In the genomic region with DNA sequence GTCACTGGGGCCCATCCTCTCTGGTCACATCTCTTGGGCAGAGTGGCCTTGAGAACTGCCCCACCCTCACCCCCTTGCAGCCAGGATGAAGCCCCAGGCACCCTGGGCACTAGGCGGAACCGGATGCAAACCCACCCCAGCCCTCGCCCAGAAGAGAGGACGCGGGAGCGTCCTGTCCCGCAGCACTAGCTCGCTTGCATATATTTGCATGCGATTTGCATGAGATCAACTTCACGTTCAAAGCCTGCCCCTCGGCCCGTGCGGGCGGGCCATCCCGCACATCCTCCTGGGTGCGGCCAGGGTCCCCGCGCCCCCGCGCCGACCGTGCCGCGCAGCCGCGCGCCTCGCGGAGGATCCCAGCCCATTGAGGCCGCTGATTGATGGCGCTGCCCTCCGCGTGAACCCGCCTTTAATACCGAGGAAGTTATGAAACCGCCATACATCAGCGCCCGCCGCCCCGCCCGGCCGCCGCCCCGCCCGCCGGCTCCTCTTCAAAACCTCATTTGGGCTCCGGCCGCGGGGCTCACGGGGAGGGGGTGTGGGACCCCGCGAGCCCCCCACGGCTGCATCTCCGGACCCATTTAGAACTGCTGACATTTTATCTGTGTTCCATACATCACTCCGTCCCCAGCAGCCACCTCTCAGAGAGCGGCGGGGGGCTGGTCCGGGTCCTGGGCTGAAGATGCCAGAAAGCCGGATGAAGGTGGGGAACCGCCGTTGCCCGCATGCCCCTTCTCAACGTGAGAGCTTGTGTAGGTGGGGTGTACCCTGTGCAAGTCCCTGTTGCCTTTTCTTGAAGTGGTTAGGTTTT, we compare ENCODE assay signal across 8 mouse cellular contexts. TPM values are rescaled to one million over a fixed set of nuclear protein-coding genes. Genes with fewer than 3 reads are reported as not detected.
DNase-seq lines count a peak whose midpoint lies in the region; ATAC-seq and TF ChIP-seq lines count a peak whose summit lies in the region.

No protein-coding gene starts in this region.

- intact Hi-C loops in gastrocnemius, postnatal 14 days (cut with DNase I; ENCODE audit: low total_unique reads), result loop anchor here (5.0 kb wide), 3 partner anchors 37 to 182 kb away; no protein-coding TSS in a partner anchor

- WGBS in cerebellum, adult 2 months, result 2% methylated on average over 63 of the region's 63 CpGs
- WGBS in forebrain, embryonic 11.5 days, result 2% methylated on average over 63 of the region's 63 CpGs

- peak overlapping the region; percentile 69 for H3K9ac ChIP-seq in MEL (ENCODE audit: control insufficient read depth, low read depth, low read length, poor library complexity, severe bottlenecking)
- peak overlapping the region; percentile 46 for H3K9ac ChIP-seq in forebrain, embryonic 11.5 days (ENCODE audit: low read length)

- TF ChIP-seq RAD21 in MEL (IDR thresholded peaks at IDR 0.05; ENCODE audit: low read depth, low read length), result no peak

- H3K4me2 ChIP-seq in forebrain, embryonic 11.5 days (ENCODE audit: low read depth, low read length, severe bottlenecking), result peak overlapping the region; percentile 79

- H3K36me3 ChIP-seq in MEL (ENCODE audit: control insufficient read depth in 1 of 2, insufficient read depth in 2 of 2, low read length in 2 of 2), result 0 out of 4 replicates have a peak, but pooled peaks cover 0 to under 1% of the 10 kb centered on the region in 2 experiments
- no peaks in the 10 kb centered on the region for H3K36me3 ChIP-seq in forebrain, embryonic 11.5 days (ENCODE audit: control insufficient read depth, insufficient read depth, low read length)
- no peaks in the 10 kb centered on the region for H3K36me3 ChIP-seq in testis, adult 2 months (ENCODE audit: control insufficient read depth, insufficient read depth, low read length)

- H3K27ac ChIP-seq in cerebellum, adult 2 months (ENCODE audit: insufficient read depth, low read length), result no peak overlapping the region
- H3K27ac ChIP-seq in MEL (ENCODE audit: control insufficient read depth, low read depth, low read length), result no peak overlapping the region
- H3K27ac ChIP-seq in forebrain, embryonic 11.5 days (ENCODE audit: low read depth, low read length), result no peak overlapping the region
- no peak overlapping the region for H3K27ac ChIP-seq in testis, adult 2 months (ENCODE audit: control insufficient read depth, insufficient read depth, low read depth, low read length)

- 0 out of 2 replicates have a peak, but pooled peaks have one; percentile 19 for ATAC-seq in forebrain, embryonic 11.5 days (replicated peaks; ENCODE audit: low FRiP score)
- peak; percentile 12; the same call in 1 of the 2 replicates for ATAC-seq in megakaryocyte-erythroid progenitor cell, adult 5-6 weeks (replicated peaks; ENCODE audit: low FRiP score, low TSS enrichment, poor library complexity, severe bottlenecking)

- H3K9me3 ChIP-seq in MEL (replicated peaks; ENCODE audit: insufficient read depth, low read length), result no peaks in the 10 kb centered on the region
- H3K9me3 ChIP-seq in forebrain, embryonic 11.5 days (ENCODE audit: control insufficient read depth, low read length), result no peaks in the 10 kb centered on the region

- peak; percentile 36 to 45 for DNase-seq in cerebellum, adult 2 months
- no peak for DNase-seq in cerebellum, adult 8-10 months
- DNase-seq in MEL (ENCODE audit: low read depth, low spot score), result peak; percentile 47
- peak; percentile 71 for DNase-seq in forebrain, embryonic 11.5 days (ENCODE audit: low spot score)
- peak; percentile 43 to 45 for DNase-seq in kidney, postnatal 25 days
- DNase-seq in gastrocnemius, postnatal 14 days, result no peak

- H3K27me3 ChIP-seq in cerebellum, adult 2 months (ENCODE audit: control insufficient read depth, insufficient read depth, low read length), result peaks cover 2% of the 10 kb centered on the region; the same call in 1 of the 2 replicates
- H3K27me3 ChIP-seq in MEL (ENCODE audit: control insufficient read depth in 1 of 2, insufficient read depth in 2 of 2, low read length in 2 of 2), result no peaks in the 10 kb centered on the region
- peaks cover 80% of the 10 kb centered on the region for H3K27me3 ChIP-seq in forebrain, embryonic 11.5 days (ENCODE audit: control insufficient read depth, insufficient read depth, low read length)
- peaks cover 3% of the 10 kb centered on the region for H3K27me3 ChIP-seq in testis, adult 2 months (ENCODE audit: control insufficient read depth, insufficient read depth, low read length)

- peak overlapping the region; percentile 52 for H3K4me3 ChIP-seq in cerebellum, adult 2 months (replicated peaks; ENCODE audit: insufficient read depth, low read depth, low read length)
- H3K4me3 ChIP-seq in MEL (ENCODE audit: control insufficient read depth in 1 of 2, insufficient read depth in 1 of 2, low read depth in 2 of 2, low read length in 2 of 2), result peak overlapping the region; percentile 71 to 75
- peak overlapping the region; percentile 41 for H3K4me3 ChIP-seq in forebrain, embryonic 11.5 days (ENCODE audit: low read depth, low read length)
- peak overlapping the region; percentile 77 for H3K4me3 ChIP-seq in testis, adult 2 months (ENCODE audit: control insufficient read depth, low read depth, low read length)

- H3K4me1 ChIP-seq in cerebellum, adult 2 months (ENCODE audit: control insufficient read depth, insufficient read depth, low read length), result no peaks in the 10 kb centered on the region; the same call in 1 of the 2 replicates
- peaks cover 0 to 19% of the 10 kb centered on the region in 2 experiments for H3K4me1 ChIP-seq in MEL (ENCODE audit: control insufficient read depth in 1 of 2, insufficient read depth in 2 of 2, low read length in 2 of 2)
- H3K4me1 ChIP-seq in forebrain, embryonic 11.5 days (replicated peaks; ENCODE audit: control insufficient read depth, insufficient read depth, low read length), result peaks cover 13% of the 10 kb centered on the region; the same call in 1 of the 2 replicates
- peaks cover 29% of the 10 kb centered on the region for H3K4me1 ChIP-seq in testis, adult 2 months (ENCODE audit: control insufficient read depth, insufficient read depth, low read length)

- TF ChIP-seq POLR2A in cerebellum, adult 2 months (IDR thresholded peaks at IDR 0.05; ENCODE audit: borderline replicate concordance, insufficient read depth, low read length), result no peak
- TF ChIP-seq POLR2A in MEL (IDR thresholded peaks at IDR 0.05; ENCODE audit: control insufficient read depth in 1 of 2, insufficient read depth in 1 of 2, low read depth in 1 of 2, low read length in 2 of 2, poor library complexity in 1 of 2), result no peak; a peak in 1 of 4 replicates
- TF ChIP-seq POLR2A in testis, adult 2 months (IDR thresholded peaks at IDR 0.05; ENCODE audit: control insufficient read depth, low read depth, low read length), result no peak

- TF ChIP-seq EP300 in MEL (IDR thresholded peaks at IDR 0.05; ENCODE audit: low read depth in 1 of 2, low read length in 2 of 2), result no peak

- no peak for TF ChIP-seq CTCF in cerebellum, adult 2 months (IDR thresholded peaks at IDR 0.05; ENCODE audit: borderline replicate concordance, insufficient read depth, low read depth, low read length)
- TF ChIP-seq CTCF in MEL (IDR thresholded peaks at IDR 0.05 in 2 of 3, conservative IDR thresholded peaks at IDR 0.05 in 1 of 3; ENCODE audit: control insufficient read depth in 1 of 3, insufficient read depth in 1 of 3, low read depth in 2 of 3, low read length in 3 of 3, poor library complexity in 1 of 3, severe bottlenecking in 1 of 3), result no peak
- no peak for TF ChIP-seq CTCF in testis, adult 2 months (IDR thresholded peaks at IDR 0.05; ENCODE audit: control insufficient read depth, insufficient read depth, insufficient replicate concordance, low read depth, low read length)

- H3K79me2 ChIP-seq in MEL (ENCODE audit: control insufficient read depth, insufficient read depth, low read length, poor library complexity), result no peaks in the 10 kb centered on the region; the same call in 1 of the 2 replicates

TF ChIP-seq in MEL, 35 proteins besides CTCF, POLR2A, EP300 and RAD21:
- no peak for TF ChIP-seq ELF1 (IDR thresholded peaks at IDR 0.05; ENCODE audit: low read depth, low read length)
- TF ChIP-seq ZMIZ1 (IDR thresholded peaks at IDR 0.05; ENCODE audit: low read depth, low read length), result peak; percentile 43; the same call in 1 of the 2 replicates
- no peak for TF ChIP-seq UBTF (IDR thresholded peaks at IDR 0.05; ENCODE audit: borderline replicate concordance, insufficient read depth, low read depth, low read length)
- peak; percentile 45; the same call in 1 of the 2 replicates for TF ChIP-seq NRF1 (IDR thresholded peaks at IDR 0.05; ENCODE audit: insufficient read depth, low read depth, low read length, poor library complexity, severe bottlenecking)

RNA-seq across cellular contexts. Expression of gene Smug1, which starts 2.1 kb away (rescaled TPM):
- polyA plus RNA-seq in cerebellum, adult 2 months (2012; rRNA removed), result 17.8 and 20.1 TPM in 2 replicates
- 3.8 and 5.2 TPM in 2 replicates for total RNA-seq in MEL (2012; rRNA removed)
- 1 to 10 TPM in 1 of 2 experiments, not detected in 1; 4.6 TPM for polyA plus RNA-seq in MEL (2012; ENCODE audit: insufficient read depth in 1 of 2, insufficient read length in 2 of 2, low read depth in 1 of 2, low replicate concordance in 2 of 2, missing spikeins in 1 of 2)
- 20.5 and 23.3 TPM in 2 replicates for polyA plus RNA-seq in forebrain, embryonic 11.5 days (2014; fragmentation: Nextera tagmentation; extraction: Ambion mirVana)
- total RNA-seq in megakaryocyte-erythroid progenitor cell, adult 5-6 weeks (2014; fragmentation: Nextera tagmentation), result 3.6 and 5.9 TPM in 2 replicates
- 2.2 and 4.2 TPM in 2 replicates for total RNA-seq in megakaryocyte-erythroid progenitor cell, adult 5-6 weeks (2017)
- 3.4 and 3.8 TPM in 2 replicates for polyA plus RNA-seq in testis, adult 2 months (2012; rRNA removed)
- 10 to 100 TPM; 10.6 to 11.6 TPM for total RNA-seq in gastrocnemius, postnatal 14 days (2021)

Comparison
In these comparisons a context has a peak if more than half of its experiments do, and no peak if none do; other contexts are left out.
1. DNase-seq: peak in cerebellum, adult 2 months (2 of 2), MEL (single experiment), forebrain, embryonic 11.5 days (single experiment) and kidney, postnatal 25 days (2 of 2); none in cerebellum, adult 8-10 months (single experiment) and gastrocnemius, postnatal 14 days (single experiment).
2. Peak in every context shown above with its lines, with median percentiles within 50 percentile points of each other: H3K4me3 ChIP-seq.